Comparison of ENCODE assay signal across 11 mouse cellular contexts in the genomic region with DNA sequence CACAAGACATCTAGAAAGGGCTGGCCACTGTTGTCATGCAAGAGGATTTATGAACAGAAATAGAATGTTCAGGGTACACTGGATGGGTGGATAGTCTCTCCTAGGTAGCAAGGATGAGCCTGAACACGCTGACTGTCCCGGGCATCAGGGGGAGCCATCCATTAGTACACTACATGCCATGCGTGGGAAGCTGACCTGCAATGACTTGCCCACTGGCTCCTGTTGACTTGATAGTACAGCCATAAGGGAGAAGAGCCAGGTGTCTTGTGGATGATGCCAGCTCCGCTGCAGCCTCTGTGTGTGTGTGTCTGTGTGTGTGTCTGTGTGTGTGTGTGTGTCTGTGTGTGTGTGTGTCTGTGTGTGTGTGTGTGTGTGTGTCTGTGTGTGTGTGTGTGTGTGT.
"Had no signal": no experiment of that assay in that cellular context is flagged by ENCODE, and none has a peak within 500 bp of the region (broad histone marks: within the 10 kb centered on the region; RNA-seq: fewer than 3 reads in every experiment).

No protein-coding gene starts in this region.

- DNase-seq: retina, postnatal 1 day; right cerebral cortex, adult 18-20 months; right cerebral cortex, postnatal 14 days; right cerebral cortex, postnatal 25 days; right cerebral cortex, postnatal 4 days; spleen, adult 18-20 months; thymus, adult 18-20 months; thymus, adult 2 months; thymus, postnatal 14 days; thymus, postnatal 36 days; thymus, postnatal 4 days had no signal
